Mouse (Mus musculus) forebrain, embryonic 10.5 days (tissue): ENCODE measurements at regions not wholly inside any gene's neighbourhood (a gene's known extent, or its start where the extent isn't known, plus 50 kb on each side); places are given as distances from the start of the nearest gene placed in this dataset.

Source experiments
- DNase-seq: peaks from one replicate; pipeline ENCODE4 v3.0.0-alpha.2; 2017; ENCODE audit warnings: low spot score; ENCODE audit errors: extremely low spot score
- H3K27ac ChIP-seq: fragments of 300-500 bp; sonication (generic); 2 replicates; pipeline ENCODE4 v1.5.1; 2016; ENCODE audit warnings: mild to moderate bottlenecking
- H3K27me3 ChIP-seq: fragments of 300-500 bp; sonication (generic); 2 replicates; pipeline ENCODE4 v1.6.1; 2016; ENCODE audit warnings: mild to moderate bottlenecking; ENCODE audit not compliant: poor library complexity, severe bottlenecking
- H3K36me3 ChIP-seq: fragments of 300-500 bp; sonication (generic); replicated peaks from 2 replicates; pipeline ENCODE4 v1.6.1; 2016; ENCODE audit warnings: mild to moderate bottlenecking, moderate library complexity
- H3K4me1 ChIP-seq: fragments of 300-500 bp; sonication (generic); 2 replicates; pipeline ENCODE4 v1.6.1; 2016
- H3K4me3 ChIP-seq: fragments of 300-500 bp; sonication (generic); 2 replicates; pipeline ENCODE4 v1.5.1; 2016; ENCODE audit warnings: mild to moderate bottlenecking, moderate library complexity
- H3K9me3 ChIP-seq: fragments of 300-500 bp; sonication (generic); 2 replicates; pipeline ENCODE4 v1.6.1; 2016; ENCODE audit warnings: mild to moderate bottlenecking, moderate library complexity
- WGBS: fragments of 180-500 bp; shearing (Covaris S2); methylation state at CpG from one replicate; pipeline ENCODE4 v1.1.7; 2016; 5-methylcytosine and 5-hydroxymethylcytosine counted together

GRCm38 (mm10) chr2:46678366-46678765, 1561.2 kb upstream of the Zeb2 start:
- no peak for DNase-seq
- H3K36me3 ChIP-seq = no peaks in the 10 kb centered on the region
- no peaks in the 10 kb centered on the region for H3K27me3 ChIP-seq

DNA sequence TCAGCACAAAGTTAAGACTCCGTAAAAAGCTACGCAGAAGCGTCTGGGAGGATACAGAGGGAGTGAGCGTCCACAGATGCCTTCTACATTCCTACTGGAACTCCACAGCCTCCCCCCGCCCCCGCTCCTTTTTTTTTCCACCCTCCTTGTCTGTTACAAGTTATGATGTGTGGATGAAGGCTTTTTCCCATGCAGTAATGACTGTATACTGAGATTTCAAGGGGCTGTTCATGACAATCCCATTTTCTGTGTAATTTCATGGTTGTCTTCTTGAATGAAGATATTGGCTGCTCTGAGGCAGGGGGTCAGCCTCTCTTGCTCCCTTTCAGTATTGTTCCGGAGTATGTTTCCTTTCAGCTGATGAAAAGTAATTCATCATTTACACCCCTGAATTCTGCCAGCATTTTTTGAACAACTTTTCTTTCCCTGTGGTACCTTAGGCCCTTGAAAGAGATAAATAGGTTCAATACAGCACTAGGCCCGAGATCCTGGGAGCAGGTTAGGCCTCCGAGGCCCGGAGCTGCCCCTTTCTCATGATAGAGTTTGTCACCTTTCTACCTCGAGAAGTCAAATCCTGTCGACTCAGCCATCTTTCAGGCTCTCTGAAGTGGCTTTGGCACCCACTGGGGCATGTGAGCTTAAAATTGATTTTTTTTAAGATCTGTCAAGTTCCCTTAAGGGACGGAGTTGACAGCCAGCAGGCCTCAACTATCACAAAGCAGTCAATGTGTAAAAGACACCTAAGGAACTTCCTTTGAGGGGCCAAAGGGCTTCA, 1552.5 kb upstream of the Zeb2 start:
- no peak overlapping the region for H3K4me3 ChIP-seq
- 80% methylated on average over 13 of the region's 13 CpGs for WGBS
- no peak for DNase-seq
- H3K27me3 ChIP-seq = no peaks in the 10 kb centered on the region; the same call in 1 of the 2 replicates
- no peaks in the 10 kb centered on the region for H3K36me3 ChIP-seq
- H3K9me3 ChIP-seq = no peaks in the 10 kb centered on the region
- H3K4me1 ChIP-seq = peaks cover 21% of the 10 kb centered on the region
- no peak overlapping the region for H3K27ac ChIP-seq

More at GRCm38 (mm10) chr2:46678366-46678765, 1561.2 kb upstream of the Zeb2 start:
- H3K4me3 ChIP-seq = no peak overlapping the region
- H3K27ac ChIP-seq = no peak overlapping the region
- H3K4me1 ChIP-seq = no peaks in the 10 kb centered on the region
- 49% methylated on average over 2 of the region's 2 CpGs for WGBS
- no peaks in the 10 kb centered on the region for H3K9me3 ChIP-seq

GRCm38 (mm10) chr2:46666990-46667337, 1549.8 kb upstream of the Zeb2 start:
- H3K4me1 ChIP-seq = peaks cover 23% of the 10 kb centered on the region
- no peaks in the 10 kb centered on the region for H3K9me3 ChIP-seq
- no peaks in the 10 kb centered on the region; the same call in 1 of the 2 replicates for H3K27me3 ChIP-seq
- H3K36me3 ChIP-seq = no peaks in the 10 kb centered on the region
- H3K4me3 ChIP-seq = no peak overlapping the region
- no peak overlapping the region for H3K27ac ChIP-seq
- 30% methylated on average over 3 of the region's 3 CpGs for WGBS
- no peak for DNase-seq

- H3K9me3 ChIP-seq = no peaks in the 10 kb centered on the region
- no peak for DNase-seq
- WGBS = 60% methylated on average over 10 of the region's 10 CpGs
- no peaks in the 10 kb centered on the region; the same call in 1 of the 2 replicates for H3K27me3 ChIP-seq
- no peaks in the 10 kb centered on the region for H3K36me3 ChIP-seq
- H3K4me1 ChIP-seq = peaks cover 23% of the 10 kb centered on the region
- no peak overlapping the region for H3K4me3 ChIP-seq
- no peak overlapping the region for H3K27ac ChIP-seq
These were observed 1549.1 kb upstream of the Zeb2 start for GRCm38 (mm10) chr2:46666084-46666989.

- H3K9me3 ChIP-seq = no peaks in the 10 kb centered on the region
- WGBS = 86% methylated on average over 3 of the region's 3 CpGs
- peaks cover 21% of the 10 kb centered on the region for H3K4me1 ChIP-seq
- DNase-seq = no peak
- H3K4me3 ChIP-seq = no peak overlapping the region
- H3K27me3 ChIP-seq = no peaks in the 10 kb centered on the region
- no peaks in the 10 kb centered on the region for H3K36me3 ChIP-seq
- H3K27ac ChIP-seq = no peak overlapping the region
These were observed 1544.7 kb upstream of the Zeb2 start for GRCm38 (mm10) chr2:46661876-46662275.

DNA sequence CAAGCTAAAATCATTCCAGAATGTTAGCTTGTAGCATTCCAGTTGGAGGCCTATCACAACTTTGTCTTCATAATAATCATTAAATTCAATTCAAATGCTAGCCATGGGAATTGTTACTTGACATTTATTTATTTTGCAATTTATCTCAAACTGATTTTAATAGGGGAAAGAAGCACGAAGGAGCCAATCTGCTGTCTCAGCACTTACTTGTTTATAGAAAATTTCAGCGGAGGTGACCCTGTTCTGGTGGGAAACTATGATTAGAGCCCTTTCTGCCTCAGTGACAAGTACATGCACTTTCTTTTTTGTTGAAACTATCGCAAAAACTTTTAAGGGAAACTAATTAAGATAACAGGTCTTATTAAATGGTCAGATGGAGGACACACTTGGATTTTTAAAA, 1543.4 kb upstream of the Zeb2 start:
- H3K4me3 ChIP-seq = no peak overlapping the region

DNA sequence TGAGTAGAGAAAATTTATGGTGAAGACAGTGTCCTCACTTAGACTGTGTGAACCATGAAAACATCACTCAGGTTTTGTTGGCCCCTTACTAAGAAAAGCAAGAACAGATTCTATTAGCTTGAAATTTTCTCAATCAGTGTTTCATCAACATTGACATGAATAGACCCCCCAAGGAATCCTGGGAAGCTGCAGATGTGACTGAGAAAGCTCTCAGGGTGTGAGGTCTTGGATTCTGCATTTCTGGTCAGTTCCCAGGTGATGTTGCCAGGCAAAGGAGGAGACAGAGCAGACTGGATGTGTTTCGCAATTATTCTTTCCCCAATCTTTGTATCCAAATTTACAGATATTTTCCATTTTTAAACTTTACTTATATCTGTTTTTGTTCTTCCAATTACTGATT, 1538.1 kb upstream of the Zeb2 start:
- 91% methylated on average over 1 of the region's 1 CpGs for WGBS

More for the DNA sequence above, 1543.4 kb upstream of the Zeb2 start:
- DNase-seq = no peak
- WGBS = 88% methylated on average over 3 of the region's 3 CpGs
- Histone ChIP-seq H3K27ac (no peak overlapping the region), H3K27me3 (no peaks in the 10 kb centered on the region), H3K36me3 (no peaks in the 10 kb centered on the region), H3K4me1 (peaks cover 8% of the 10 kb centered on the region), H3K9me3 (no peaks in the 10 kb centered on the region)

DNA sequence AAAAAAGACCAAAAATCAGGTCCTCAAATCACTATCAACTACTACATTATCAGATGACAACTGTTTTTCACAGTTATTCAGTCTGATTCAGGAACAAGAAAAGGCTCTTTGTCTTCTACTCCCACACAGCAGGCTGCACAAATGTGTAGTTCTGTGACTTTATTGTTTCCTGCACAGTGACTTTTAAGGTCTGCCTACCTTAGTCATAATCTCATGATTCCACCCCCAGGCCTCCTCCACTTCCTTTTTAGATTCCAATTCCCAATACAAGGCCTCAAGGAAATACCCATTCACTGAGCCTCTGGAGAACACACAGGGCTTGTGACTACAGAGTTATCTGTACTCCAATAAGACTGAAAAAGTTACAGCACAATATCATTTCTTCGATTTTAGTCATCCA, 1535.4 kb upstream of the Zeb2 start:
- Histone ChIP-seq H3K9me3 (no peaks in the 10 kb centered on the region; the same call in 1 of the 2 replicates), H3K36me3 (no peaks in the 10 kb centered on the region), H3K27me3 (no peaks in the 10 kb centered on the region), H3K4me3 (no peak overlapping the region), H3K27ac (no peak overlapping the region), H3K4me1 (no peaks in the 10 kb centered on the region)
- WGBS = 93% methylated on average over 1 of the region's 1 CpGs
- no peak for DNase-seq

More for the DNA sequence above, 1538.1 kb upstream of the Zeb2 start:
- Histone ChIP-seq H3K4me1 (no peaks in the 10 kb centered on the region), H3K4me3 (no peak overlapping the region), H3K27me3 (no peaks in the 10 kb centered on the region), H3K27ac (no peak overlapping the region), H3K36me3 (no peaks in the 10 kb centered on the region), H3K9me3 (no peaks in the 10 kb centered on the region)
- DNase-seq = no peak

- no peak overlapping the region for H3K27ac ChIP-seq
These were observed 1529.2 kb upstream of the Zeb2 start for GRCm38 (mm10) chr2:46646366-46646765.

GRCm38 (mm10) chr2:46609217-46609616, 1492.0 kb upstream of the Zeb2 start:
- H3K4me3 ChIP-seq = no peak overlapping the region
- H3K36me3 ChIP-seq = no peaks in the 10 kb centered on the region
- no peak overlapping the region for H3K27ac ChIP-seq
- no peak for DNase-seq
- H3K4me1 ChIP-seq = no peaks in the 10 kb centered on the region
- 83% methylated on average over 2 of the region's 2 CpGs for WGBS
- H3K9me3 ChIP-seq = no peaks in the 10 kb centered on the region
- no peaks in the 10 kb centered on the region for H3K27me3 ChIP-seq

More at GRCm38 (mm10) chr2:46646366-46646765, 1529.2 kb upstream of the Zeb2 start:
- Histone ChIP-seq H3K27me3 (no peaks in the 10 kb centered on the region), H3K9me3 (no peaks in the 10 kb centered on the region; the same call in 1 of the 2 replicates), H3K36me3 (no peaks in the 10 kb centered on the region), H3K4me1 (no peaks in the 10 kb centered on the region), H3K4me3 (no peak overlapping the region)
- no peak for DNase-seq
- WGBS = 93% methylated on average over 2 of the region's 2 CpGs

GRCm38 (mm10) chr2:46581773-46582172, 1464.6 kb upstream of the Zeb2 start:
- Histone ChIP-seq H3K4me1 (no peaks in the 10 kb centered on the region), H3K9me3 (no peaks in the 10 kb centered on the region), H3K4me3 (no peak overlapping the region), H3K27me3 (no peaks in the 10 kb centered on the region), H3K27ac (no peak overlapping the region), H3K36me3 (no peaks in the 10 kb centered on the region)
- no peak for DNase-seq
- WGBS = 89% methylated on average over 2 of the region's 2 CpGs

DNA sequence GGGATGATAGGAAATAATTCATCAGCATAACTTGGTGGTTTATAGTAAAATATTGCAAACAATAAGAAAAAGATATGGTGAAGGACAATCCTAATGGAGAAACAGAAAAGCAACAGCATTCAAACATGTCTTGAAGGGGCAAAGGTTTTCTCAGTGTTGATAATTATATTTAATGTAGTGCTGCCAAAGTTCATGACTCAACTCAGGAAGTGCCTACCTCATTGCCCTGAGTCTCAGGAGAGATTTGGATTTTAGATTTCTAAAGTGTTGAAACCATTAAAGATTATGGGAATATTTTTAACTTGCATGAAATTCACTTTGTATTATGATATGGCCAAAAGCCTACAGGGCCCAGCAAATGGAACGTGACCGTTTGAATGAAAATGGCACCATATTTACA, 1453.2 kb upstream of the Zeb2 start:
- H3K27ac ChIP-seq = no peak overlapping the region
- 89% methylated on average over 2 of the region's 2 CpGs for WGBS
- no peaks in the 10 kb centered on the region for H3K27me3 ChIP-seq
- H3K4me3 ChIP-seq = no peak overlapping the region
- no peak for DNase-seq
- H3K4me1 ChIP-seq = no peaks in the 10 kb centered on the region
- H3K36me3 ChIP-seq = no peaks in the 10 kb centered on the region
- H3K9me3 ChIP-seq = no peaks in the 10 kb centered on the region

DNA sequence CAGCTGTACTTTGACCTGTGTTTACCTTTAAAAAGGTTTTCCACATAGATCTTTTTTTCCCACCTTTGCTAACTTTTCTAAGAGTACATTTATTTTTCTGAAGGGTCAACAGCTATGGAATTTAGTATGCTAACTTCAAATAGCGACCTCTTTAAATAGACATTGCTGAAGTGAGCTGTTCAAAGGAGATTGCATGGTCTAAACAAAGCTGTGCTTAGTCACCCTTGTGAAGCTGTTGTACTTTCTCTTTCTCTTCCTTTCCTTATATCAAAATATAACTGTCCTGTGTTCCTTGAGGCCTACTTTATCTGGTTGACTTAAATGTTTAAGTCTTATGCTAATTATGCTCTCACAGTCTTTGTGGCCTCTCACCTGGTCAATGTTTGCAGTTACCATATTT, 1416.2 kb upstream of the Zeb2 start:
- Histone ChIP-seq H3K36me3 (no peaks in the 10 kb centered on the region), H3K27me3 (no peaks in the 10 kb centered on the region), H3K27ac (no peak overlapping the region), H3K9me3 (no peaks in the 10 kb centered on the region), H3K4me3 (no peak overlapping the region), H3K4me1 (no peaks in the 10 kb centered on the region)
- DNase-seq = no peak
- 84% methylated on average over 1 of the region's 1 CpGs for WGBS
